Comparison of ENCODE assay signal across 8 mouse cellular contexts in the genomic region with DNA sequence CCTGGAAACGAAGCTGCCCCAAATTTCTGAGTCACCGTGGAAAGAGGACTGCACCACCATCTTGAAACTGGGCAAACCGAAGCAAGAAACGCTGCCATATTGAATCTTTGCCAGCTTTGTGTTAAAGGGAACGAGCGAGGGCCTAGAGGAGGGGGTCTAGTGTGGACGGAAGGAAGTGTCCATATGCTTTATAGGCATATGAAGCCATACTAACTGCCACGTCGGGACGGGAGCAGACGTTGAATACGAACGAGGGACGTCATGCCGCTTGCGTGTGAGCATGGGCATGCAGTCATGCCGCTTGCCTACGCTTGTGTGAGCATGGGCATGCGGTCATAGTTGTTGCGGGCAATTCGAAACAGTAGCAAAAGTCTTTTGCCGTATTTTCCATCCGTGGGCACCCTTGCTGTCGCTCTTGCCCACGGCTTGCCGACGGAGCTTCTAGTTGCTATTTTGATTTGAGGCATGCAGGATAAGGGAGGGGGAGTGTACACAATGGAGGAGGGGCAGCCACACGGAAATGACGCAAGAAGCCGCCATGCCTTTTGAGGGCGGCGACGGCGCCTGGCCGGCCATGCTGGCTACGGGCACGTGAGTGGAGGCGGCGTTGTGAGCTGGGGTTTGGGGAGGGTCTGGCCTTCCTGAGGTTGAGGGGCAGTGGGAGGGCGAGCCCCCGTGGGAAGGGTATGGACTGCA. TPM values are rescaled to one million over a fixed set of nuclear protein-coding genes. Genes with fewer than 3 reads are reported as not detected.
A peak's percentile ranks its signal among the peaks of the same experiment; 100 is the strongest.
DNase-seq lines count a peak whose midpoint lies in the region; ATAC-seq and TF ChIP-seq lines count a peak whose summit lies in the region.

No protein-coding gene starts in this region.

- peak overlapping the region; percentile 75 for H3K9ac ChIP-seq in forebrain, postnatal 0 days
- peak overlapping the region; percentile 96 for H3K9ac ChIP-seq in lung, embryonic 16.5 days (ENCODE audit: low read length)

- H3K9me3 ChIP-seq in G1E (replicated peaks), result peaks cover 10% of the 10 kb centered on the region
- H3K9me3 ChIP-seq in forebrain, postnatal 0 days (ENCODE audit: low read length), result no peaks in the 10 kb centered on the region
- no peaks in the 10 kb centered on the region for H3K9me3 ChIP-seq in lung, embryonic 16.5 days (ENCODE audit: control insufficient read depth, low read length)

- ATAC-seq in G1E (ENCODE audit: extremely low read depth, insufficient number of reproducible peaks, low FRiP score, poor library complexity, severe bottlenecking), result peak; percentile 29
- peak; percentile 77 for ATAC-seq in forebrain, postnatal 0 days
- ATAC-seq in lung, embryonic 16.5 days (ENCODE audit: low read depth), result peak; percentile 72

- peaks cover 77% of the 10 kb centered on the region for H3K36me3 ChIP-seq in G1E (replicated peaks)
- H3K36me3 ChIP-seq in forebrain, postnatal 0 days (ENCODE audit: insufficient read depth), result peaks cover 31% of the 10 kb centered on the region
- peaks cover 24% of the 10 kb centered on the region for H3K36me3 ChIP-seq in lung, embryonic 16.5 days (ENCODE audit: control insufficient read depth, insufficient read depth, low read length)

- H3K27ac ChIP-seq in cerebellum, adult 2 months (ENCODE audit: insufficient read depth, low read length), result peak overlapping the region; percentile 96
- H3K27ac ChIP-seq in forebrain, postnatal 0 days (ENCODE audit: low read depth, low read length), result peak overlapping the region; percentile 98
- peak overlapping the region; percentile 99 for H3K27ac ChIP-seq in lung, embryonic 16.5 days (ENCODE audit: low read length)

- H3K4me1 ChIP-seq in G1E (ENCODE audit: insufficient read depth, low read depth, low read length), result peaks cover 68% of the 10 kb centered on the region
- H3K4me1 ChIP-seq in cerebellum, adult 2 months (ENCODE audit: control insufficient read depth, insufficient read depth, low read length), result peaks cover 9% of the 10 kb centered on the region; the same call in 1 of the 2 replicates
- H3K4me1 ChIP-seq in forebrain, postnatal 0 days (ENCODE audit: insufficient read depth), result peaks cover 10% of the 10 kb centered on the region; the same call in 1 of the 2 replicates
- H3K4me1 ChIP-seq in lung, embryonic 16.5 days (replicated peaks; ENCODE audit: control insufficient read depth, insufficient read depth, low read length), result peaks cover 27% of the 10 kb centered on the region

- no peak for TF ChIP-seq CTCF in G1E (IDR thresholded peaks at IDR 0.05; ENCODE audit: low read depth, low read length)
- no peak for TF ChIP-seq CTCF in cerebellum, adult 2 months (IDR thresholded peaks at IDR 0.05; ENCODE audit: borderline replicate concordance, insufficient read depth, low read depth, low read length)
- TF ChIP-seq CTCF in forebrain, postnatal 0 days (IDR thresholded peaks at IDR 0.05; ENCODE audit: low read depth), result no peak

- DNase-seq in G1E (ENCODE audit: low spot score), result peak; percentile 74
- DNase-seq in cerebellum, adult 2 months, result peak; percentile 92
- peak; percentile 98 for DNase-seq in forebrain, postnatal 0 days
- DNase-seq in heart, postnatal 4 days, result peak; percentile 93
- DNase-seq in layer of hippocampus, adult 9-10 months (ENCODE audit: low spot score), result peak; percentile 94
- DNase-seq in ovary, postnatal 10 days (ENCODE audit: low spot score), result peak; percentile 85
- DNase-seq in thymus, postnatal 10 days (ENCODE audit: low spot score in 2 of 2), result peak; percentile 84 to 89

- peak overlapping the region; percentile 69 for H3K4me2 ChIP-seq in forebrain, postnatal 0 days (ENCODE audit: low read depth)
- peak overlapping the region; percentile 69 for H3K4me2 ChIP-seq in lung, embryonic 16.5 days (ENCODE audit: low read depth, low read length)

- H3K27me3 ChIP-seq in G1E (ENCODE audit: insufficient read depth, low read length), result no peaks in the 10 kb centered on the region
- H3K27me3 ChIP-seq in cerebellum, adult 2 months (ENCODE audit: control insufficient read depth, insufficient read depth, low read length), result no peaks in the 10 kb centered on the region
- H3K27me3 ChIP-seq in forebrain, postnatal 0 days (ENCODE audit: insufficient read depth, low read length), result no peaks in the 10 kb centered on the region
- no peaks in the 10 kb centered on the region for H3K27me3 ChIP-seq in lung, embryonic 16.5 days (ENCODE audit: control insufficient read depth, insufficient read depth, low read depth, low read length)

- WGBS in cerebellum, adult 2 months, result under 1% methylated on average over 41 of the region's 41 CpGs
- 1% methylated on average over 41 of the region's 41 CpGs for WGBS in forebrain, postnatal 0 days
- 0% methylated on average over 41 of the region's 41 CpGs for WGBS in lung, embryonic 16.5 days

- TF ChIP-seq POLR2A in cerebellum, adult 2 months (IDR thresholded peaks at IDR 0.05; ENCODE audit: borderline replicate concordance, insufficient read depth, low read length), result peak; percentile 53; the same call in 1 of the 2 replicates

- peak overlapping the region; percentile 95 for H3K4me3 ChIP-seq in G1E (ENCODE audit: low read depth, low read length)
- peak overlapping the region; percentile 75 for H3K4me3 ChIP-seq in cerebellum, adult 2 months (replicated peaks; ENCODE audit: insufficient read depth, low read depth, low read length)
- H3K4me3 ChIP-seq in forebrain, postnatal 0 days (ENCODE audit: low read depth, low read length), result peak overlapping the region; percentile 66
- H3K4me3 ChIP-seq in lung, embryonic 16.5 days (ENCODE audit: low read length), result peak overlapping the region; percentile 86

RNA-seq across cellular contexts. Expression of gene Tbc1d17, which starts 0.7 kb away (rescaled TPM):
- total RNA-seq in G1E (2014; fragmentation: Nextera tagmentation) (32.3 and 33.5 TPM in 2 replicates), G1E (2017) (25.7 and 33.5 TPM in 2 replicates)
- polyA plus RNA-seq in G1E (2012), result 65.4 and 75.7 TPM in 2 replicates
- polyA plus RNA-seq in cerebellum, adult 2 months (2012; rRNA removed), result 119 and 123 TPM in 2 replicates
- total RNA-seq in forebrain, postnatal 0 days (2014; rRNA removed), result 71.9 and 378 TPM in 2 replicates
- polyA plus RNA-seq in forebrain, postnatal 0 days (2015; fragmentation: Nextera tagmentation; extraction: Ambion mirVana), result 87.8 and 115 TPM in 2 replicates
- 10 to 100 TPM; 33.0 to 38.0 TPM for total RNA-seq in heart, postnatal 4 days (2021)
- 83.7 and 84.4 TPM in 2 replicates for polyA plus RNA-seq in lung, embryonic 16.5 days (2015; fragmentation: Nextera tagmentation; extraction: Ambion mirVana)

RNA-seq across cellular contexts. Expression of gene Akt1s1, which starts 0.8 kb away (rescaled TPM):
- total RNA-seq in G1E (2014; fragmentation: Nextera tagmentation), result 13.3 and 14.4 TPM in 2 replicates
- 23.7 and 32.5 TPM in 2 replicates for total RNA-seq in G1E (2017)
- polyA plus RNA-seq in G1E (2012), result 290 and 566 TPM in 2 replicates
- polyA plus RNA-seq in cerebellum, adult 2 months (2012; rRNA removed), result 78.3 and 83.6 TPM in 2 replicates
- 89.9 and 109 TPM in 2 replicates for total RNA-seq in forebrain, postnatal 0 days (2014; rRNA removed)
- 105 and 112 TPM in 2 replicates for polyA plus RNA-seq in forebrain, postnatal 0 days (2015; fragmentation: Nextera tagmentation; extraction: Ambion mirVana)
- total RNA-seq in heart, postnatal 4 days (2021), result 10 to 100 TPM; 70.6 to 82.6 TPM
- polyA plus RNA-seq in lung, embryonic 16.5 days (2015; fragmentation: Nextera tagmentation; extraction: Ambion mirVana), result 92.3 and 95.6 TPM in 2 replicates

RNA-seq across cellular contexts. Expression of gene Pnkp, which starts 7.4 kb away (rescaled TPM):
- 20.5 and 35.8 TPM in 2 replicates for total RNA-seq in G1E (2014; fragmentation: Nextera tagmentation)
- total RNA-seq in G1E (2017), result 28.2 and 36.2 TPM in 2 replicates
- polyA plus RNA-seq in G1E (2012), result 33.0 and 35.9 TPM in 2 replicates
- 38.3 and 46.7 TPM in 2 replicates for polyA plus RNA-seq in cerebellum, adult 2 months (2012; rRNA removed)
- 30.5 and 31.0 TPM in 2 replicates for total RNA-seq in forebrain, postnatal 0 days (2014; rRNA removed)
- 27.2 and 29.8 TPM in 2 replicates for polyA plus RNA-seq in forebrain, postnatal 0 days (2015; fragmentation: Nextera tagmentation; extraction: Ambion mirVana)
- total RNA-seq in heart, postnatal 4 days (2021), result 10 to 100 TPM; 19.6 to 19.9 TPM
- 38.0 and 39.0 TPM in 2 replicates for polyA plus RNA-seq in lung, embryonic 16.5 days (2015; fragmentation: Nextera tagmentation; extraction: Ambion mirVana)

RNA-seq across cellular contexts. Expression of gene Ptov1, which starts 20.0 kb away (rescaled TPM):
- total RNA-seq in G1E (2014; fragmentation: Nextera tagmentation) (65.9 and 75.4 TPM in 2 replicates), G1E (2017) (27.2 and 33.2 TPM in 2 replicates)
- polyA plus RNA-seq in G1E (2012), result 145 and 150 TPM in 2 replicates
- 355 and 364 TPM in 2 replicates for polyA plus RNA-seq in cerebellum, adult 2 months (2012; rRNA removed)
- total RNA-seq in forebrain, postnatal 0 days (2014; rRNA removed), result 404 and 498 TPM in 2 replicates
- 495 and 513 TPM in 2 replicates for polyA plus RNA-seq in forebrain, postnatal 0 days (2015; fragmentation: Nextera tagmentation; extraction: Ambion mirVana)
- total RNA-seq in heart, postnatal 4 days (2021), result 100 to 1,000 TPM; 237 to 248 TPM
- polyA plus RNA-seq in lung, embryonic 16.5 days (2015; fragmentation: Nextera tagmentation; extraction: Ambion mirVana), result 302 and 307 TPM in 2 replicates

RNA-seq across cellular contexts. Expression of gene Atf5, which starts 33.1 kb away (rescaled TPM):
- total RNA-seq in G1E (2014; fragmentation: Nextera tagmentation), result 37.7 and 58.5 TPM in 2 replicates
- 5.2 and 8.6 TPM in 2 replicates for total RNA-seq in G1E (2017)
- 282 and 396 TPM in 2 replicates for polyA plus RNA-seq in G1E (2012)
- polyA plus RNA-seq in cerebellum, adult 2 months (2012; rRNA removed), result 19.6 and 23.8 TPM in 2 replicates
- 10.1 and 15.9 TPM in 2 replicates for total RNA-seq in forebrain, postnatal 0 days (2014; rRNA removed)
- 3.9 and 4.7 TPM in 2 replicates for polyA plus RNA-seq in forebrain, postnatal 0 days (2015; fragmentation: Nextera tagmentation; extraction: Ambion mirVana)
- total RNA-seq in heart, postnatal 4 days (2021), result 10 to 100 TPM; 34.9 to 37.2 TPM
- 3.3 and 3.5 TPM in 2 replicates for polyA plus RNA-seq in lung, embryonic 16.5 days (2015; fragmentation: Nextera tagmentation; extraction: Ambion mirVana)

Comparison
In these comparisons a context has a peak if more than half of its experiments do, and no peak if none do; other contexts are left out.
1. Peak in every context shown above with its lines: DNase-seq, ATAC-seq, H3K4me3 ChIP-seq and H3K27ac ChIP-seq.